Mouse (Mus musculus) neural tube, embryonic 13.5 days (tissue): ENCODE measurements around the gene Ilk. TPM values are rescaled to one million over a fixed set of nuclear protein-coding genes. Genes with fewer than 3 reads are reported as not detected.

Experiments used
- ATAC-seq: fragments of 200-750 bp; cut with Nextera tagmentation; 2 replicates; pipeline ENCODE4 v1.8.0; 2017; ENCODE audit warnings: low read depth, mild to moderate bottlenecking, moderate TSS enrichment, moderate library complexity
- H3K27ac ChIP-seq: fragments of 300-500 bp; sonication (generic); replicated peaks from 2 replicates; pipeline ENCODE4 v1.5.1; 2015; ENCODE audit warnings: moderate library complexity, mild to moderate bottlenecking, inconsistent platforms
- H3K27me3 ChIP-seq: fragments of 300-500 bp; sonication (generic); 2 replicates; pipeline ENCODE4 v1.6.1; 2015; ENCODE audit warnings: mild to moderate bottlenecking, inconsistent platforms
- H3K36me3 ChIP-seq: fragments of 300-500 bp; sonication (generic); 2 replicates; pipeline ENCODE4 v1.6.1; 2015; ENCODE audit warnings: mild to moderate bottlenecking, inconsistent platforms
- H3K4me1 ChIP-seq: fragments of 300-500 bp; sonication (generic); replicated peaks from 2 replicates; pipeline ENCODE4 v1.6.1; 2015; ENCODE audit warnings: inconsistent platforms
- H3K4me2 ChIP-seq: fragments of 300-500 bp; sonication (generic); 2 replicates; pipeline ENCODE4 v1.6.1; 2015; ENCODE audit warnings: inconsistent platforms, mild to moderate bottlenecking, moderate library complexity
- H3K4me3 ChIP-seq: fragments of 300-500 bp; sonication (generic); 2 replicates; pipeline ENCODE4 v1.5.1; 2015; ENCODE audit warnings: mild to moderate bottlenecking, inconsistent platforms
- H3K9ac ChIP-seq: fragments of 300-500 bp; sonication (generic); 2 replicates; pipeline ENCODE4 v1.6.1; 2015; ENCODE audit warnings: moderate library complexity, mild to moderate bottlenecking, inconsistent platforms
- H3K9me3 ChIP-seq: fragments of 300-500 bp; sonication (generic); 2 replicates; pipeline ENCODE4 v1.6.1; 2016; ENCODE audit warnings: inconsistent platforms
- WGBS: fragments of 180-500 bp; shearing (Covaris S2); methylation state at CpG from one replicate; pipeline ENCODE4 v1.1.7; 2015; 5-methylcytosine and 5-hydroxymethylcytosine counted together
- polyA plus RNA-seq: library from polyadenylated mRNA; unstranded; fragments of >200 nt; fragmentation: Nextera tagmentation; extraction: Ambion mirVana; gene quantifications from 2 replicates; pipeline ENCODE4 v1.2.1, GENCODE M21; 2015

Ilk gene
- polyA plus RNA-seq, 1 experiment from 2014 or later: 225 TPM

DNA sequence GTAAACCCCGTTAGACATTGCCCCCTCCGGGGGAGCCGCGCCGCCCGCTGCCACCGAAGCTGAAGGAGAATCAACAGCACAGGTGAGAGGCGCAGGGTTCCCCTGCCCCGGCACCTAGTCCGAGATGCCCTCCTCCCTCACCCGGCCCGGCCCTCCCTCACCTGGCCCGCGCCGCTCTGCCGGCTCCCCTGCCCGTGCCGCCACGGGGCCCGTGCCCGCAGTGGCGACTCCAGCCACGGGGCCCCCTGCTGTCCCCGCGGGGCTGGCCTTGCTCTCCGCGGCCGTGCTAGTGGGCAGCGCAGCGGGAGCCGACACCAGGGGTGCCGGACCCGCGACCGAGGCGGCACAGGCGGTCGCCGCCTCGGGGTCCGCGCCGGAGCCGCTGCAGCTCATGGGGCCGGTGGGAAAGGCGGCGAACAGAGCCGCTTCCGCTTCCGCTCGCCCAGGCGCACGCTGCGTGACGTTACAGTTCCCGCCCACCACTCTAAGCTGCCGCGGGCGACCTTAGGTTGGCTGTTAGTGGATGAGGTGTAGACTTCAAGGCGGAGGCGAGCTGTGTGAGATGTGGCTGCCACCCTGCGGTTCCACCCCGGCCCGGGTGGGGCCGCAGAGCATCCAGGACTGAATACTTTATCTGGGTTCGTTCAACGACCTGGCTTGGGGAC, 7.7 kb downstream of the Ilk start, which contains the start of gene Taf10:
Taf10 (minus strand) TSS at position 436 of the 665 bp plus-strand sequence.
- peak within 1 kb of the TSS; percentile 92 for H3K4me2 ChIP-seq
- peaks cover 17% of the 10 kb centered on the region for H3K4me1 ChIP-seq
- no peaks in the 10 kb centered on the region for H3K9me3 ChIP-seq
- H3K9ac ChIP-seq: peak within 1 kb of the TSS; percentile 95
- H3K27ac ChIP-seq: peak within 1 kb of the TSS; percentile 88
- H3K36me3 ChIP-seq: peaks cover 65% of the 10 kb centered on the region
- no peaks in the 10 kb centered on the region for H3K27me3 ChIP-seq
- WGBS: under 1% methylated on average over 66 of the region's 67 CpGs
- ATAC-seq: peak; percentile 96
- peak within 1 kb of the TSS; percentile 84 for H3K4me3 ChIP-seq

DNA sequence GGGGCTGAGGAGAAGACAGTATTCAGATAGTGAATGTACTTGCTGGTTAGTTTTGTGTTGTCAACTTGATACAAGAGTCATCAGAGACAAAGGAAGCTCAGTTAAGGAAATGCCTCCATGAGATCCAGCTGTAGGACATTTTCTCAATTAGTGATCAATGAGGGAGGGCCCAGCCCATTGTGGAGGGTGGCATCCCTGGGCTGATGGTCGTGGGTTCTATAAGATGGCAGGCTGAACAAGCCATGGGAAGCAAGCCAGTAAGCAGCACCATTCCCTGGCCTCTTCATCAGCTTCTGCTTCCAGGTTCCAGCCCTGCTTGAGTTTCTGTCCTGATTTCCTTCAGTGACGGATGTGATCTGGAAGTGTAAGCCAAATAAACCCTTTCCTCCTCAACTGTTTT, 11.4 kb downstream of the Ilk start:
- Histone ChIP-seq H3K4me2 (no peak overlapping the region), H3K4me1 (peaks cover 33% of the 10 kb centered on the region), H3K27me3 (no peaks in the 10 kb centered on the region), H3K9me3 (no peaks in the 10 kb centered on the region), H3K9ac (no peak overlapping the region), H3K4me3 (no peak overlapping the region), H3K27ac (no peak overlapping the region), H3K36me3 (peaks cover 39% of the 10 kb centered on the region)
- ATAC-seq: no peak
- 87% methylated on average over 2 of the region's 2 CpGs for WGBS

DNA sequence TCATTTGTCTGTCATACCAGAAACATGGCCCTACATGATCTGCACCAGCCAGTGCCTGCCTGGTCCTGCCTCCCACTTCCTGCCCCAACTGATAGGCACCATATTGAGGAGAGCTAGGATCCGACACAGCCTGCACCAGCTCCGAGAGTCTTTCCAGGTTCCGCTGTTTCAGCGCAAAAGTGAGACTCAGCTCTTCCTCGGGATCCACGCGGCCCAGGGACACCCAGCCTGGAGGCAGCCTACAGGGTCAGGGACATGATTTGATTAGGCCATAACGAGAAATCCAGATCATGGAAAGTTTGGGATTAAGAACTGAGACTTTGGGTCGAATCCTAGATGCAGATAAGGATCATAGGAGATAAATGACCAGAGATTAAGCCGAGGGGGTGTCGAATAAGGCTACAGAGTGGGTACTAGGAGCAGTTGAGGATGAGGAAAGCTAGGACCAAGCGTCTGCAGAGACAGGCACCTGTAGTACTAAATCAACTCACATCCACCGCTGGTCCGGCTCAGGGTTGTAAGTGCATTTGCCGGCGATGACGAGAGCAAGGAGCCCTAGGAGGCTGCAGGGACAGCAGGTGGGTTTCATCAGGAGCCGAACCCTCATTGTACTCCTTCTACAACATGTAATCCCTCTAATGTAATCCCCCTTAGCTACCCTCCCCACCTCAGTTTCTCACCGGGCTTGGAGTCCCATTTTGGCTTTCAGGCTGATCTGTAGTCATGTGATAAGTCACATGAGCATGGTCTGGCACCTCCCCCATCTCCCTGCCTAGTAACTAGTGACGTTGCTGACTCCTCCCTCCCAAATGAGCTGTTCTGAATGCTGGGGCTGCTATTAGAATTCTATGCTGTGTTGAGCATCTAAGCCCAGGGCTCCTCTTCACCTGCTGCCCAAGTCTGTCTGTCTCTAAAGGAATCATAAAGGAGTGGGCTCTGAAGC, 15.4 kb downstream of the Ilk start, which contains the start of gene Tpp1:
Tpp1 (minus strand) TSS at position 745 of the 943 bp plus-strand sequence.
- peaks cover 67% of the 10 kb centered on the region for H3K36me3 ChIP-seq
- peak; percentile 92 for ATAC-seq

GRCm38 (mm10) chr7:105752716-105753115, 16.3 kb downstream of the Ilk start:
- H3K36me3 ChIP-seq: peaks cover 69% of the 10 kb centered on the region
- no peak overlapping the region for H3K4me2 ChIP-seq
- WGBS: 95% methylated on average over 2 of the region's 2 CpGs
- no peak overlapping the region for H3K9ac ChIP-seq
- H3K4me3 ChIP-seq: no peak overlapping the region
- no peaks in the 10 kb centered on the region for H3K27me3 ChIP-seq
- peak; percentile 24 for ATAC-seq
- H3K4me1 ChIP-seq: peaks cover 24% of the 10 kb centered on the region
- no peaks in the 10 kb centered on the region for H3K9me3 ChIP-seq
- H3K27ac ChIP-seq: peak overlapping the region; percentile 46; the same call in 1 of the 2 replicates

More for the DNA sequence above, 15.4 kb downstream of the Ilk start, which contains the start of gene Tpp1:
- WGBS: 24% methylated on average over 20 of the region's 20 CpGs
- peak within 1 kb of the TSS; percentile 76 for H3K9ac ChIP-seq
- H3K27ac ChIP-seq: peak within 1 kb of the TSS; percentile 46; the same call in 1 of the 2 replicates
- H3K9me3 ChIP-seq: no peaks in the 10 kb centered on the region
- H3K4me1 ChIP-seq: peaks cover 24% of the 10 kb centered on the region
- peak within 1 kb of the TSS; percentile 63 for H3K4me2 ChIP-seq
- H3K4me3 ChIP-seq: peak within 1 kb of the TSS; percentile 49
- no peaks in the 10 kb centered on the region for H3K27me3 ChIP-seq

GRCm38 (mm10) chr7:105753281-105753680, 16.9 kb downstream of the Ilk start:
- Histone ChIP-seq H3K9ac (no peak overlapping the region), H3K27me3 (no peaks in the 10 kb centered on the region), H3K36me3 (peaks cover 69% of the 10 kb centered on the region), H3K27ac (no peak overlapping the region), H3K4me2 (no peak overlapping the region), H3K9me3 (no peaks in the 10 kb centered on the region), H3K4me3 (no peak overlapping the region), H3K4me1 (peaks cover 24% of the 10 kb centered on the region)
- WGBS: 97% methylated on average over 10 of the region's 10 CpGs
- ATAC-seq: no peak

GRCm38 (mm10) chr7:105761813-105762484, 25.6 kb downstream of the Ilk start:
- H3K4me2 ChIP-seq: no peak overlapping the region

DNA sequence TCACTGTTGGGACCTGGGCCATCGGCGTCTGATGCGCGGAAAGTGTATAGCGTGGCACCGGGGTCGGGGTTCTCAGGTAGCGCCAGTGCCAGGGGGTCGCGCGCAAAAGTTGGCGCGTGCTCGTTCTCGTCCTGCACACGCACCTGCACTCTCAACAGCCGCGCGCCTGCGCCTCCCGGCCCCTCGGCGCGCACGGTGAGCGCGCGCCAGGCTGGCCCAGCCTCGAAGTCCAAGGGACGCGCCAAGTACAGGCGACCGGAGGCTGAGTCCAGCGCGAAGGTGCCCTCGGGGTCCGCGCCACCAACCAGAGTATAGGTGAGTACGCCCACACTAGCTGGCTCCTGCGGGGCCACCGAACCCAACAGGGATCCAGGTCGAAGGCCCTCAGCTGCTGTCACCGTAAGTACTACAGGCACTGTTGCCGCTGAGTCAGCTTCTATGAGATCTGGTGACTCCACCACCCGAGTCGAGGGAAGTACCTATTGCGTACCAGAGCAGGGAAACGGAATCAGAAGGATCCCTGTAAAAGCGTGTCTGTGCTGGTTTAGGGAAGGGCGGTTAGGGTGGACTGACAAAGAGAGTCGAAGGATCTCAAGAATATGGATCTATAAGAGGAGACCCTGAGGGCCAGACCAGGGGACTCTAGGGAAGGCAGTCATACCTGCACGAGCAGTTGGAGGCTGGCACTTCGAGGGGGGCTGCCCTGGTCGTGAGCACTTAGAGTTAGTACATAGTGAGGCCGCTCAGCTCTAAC, 26.3 kb downstream of the Ilk start:
- H3K4me3 ChIP-seq: no peak overlapping the region
- peaks cover 91% of the 10 kb centered on the region for H3K36me3 ChIP-seq
- peaks cover 21% of the 10 kb centered on the region for H3K27me3 ChIP-seq
- H3K9ac ChIP-seq: no peak overlapping the region
- H3K4me1 ChIP-seq: peaks cover 17% of the 10 kb centered on the region
- ATAC-seq: no peak
- H3K9me3 ChIP-seq: no peaks in the 10 kb centered on the region
- 20% methylated on average over 55 of the region's 55 CpGs for WGBS
- no peak overlapping the region for H3K4me2 ChIP-seq
- H3K27ac ChIP-seq: no peak overlapping the region

More at GRCm38 (mm10) chr7:105761813-105762484, 25.6 kb downstream of the Ilk start:
- peaks cover 21% of the 10 kb centered on the region for H3K27me3 ChIP-seq
- H3K9ac ChIP-seq: no peak overlapping the region
- WGBS: 17% methylated on average over 51 of the region's 51 CpGs
- no peak overlapping the region for H3K4me3 ChIP-seq
- peaks cover 92% of the 10 kb centered on the region for H3K36me3 ChIP-seq
- ATAC-seq: no peak
- H3K4me1 ChIP-seq: peaks cover 10% of the 10 kb centered on the region
- no peak overlapping the region for H3K27ac ChIP-seq
- no peaks in the 10 kb centered on the region for H3K9me3 ChIP-seq

DNA sequence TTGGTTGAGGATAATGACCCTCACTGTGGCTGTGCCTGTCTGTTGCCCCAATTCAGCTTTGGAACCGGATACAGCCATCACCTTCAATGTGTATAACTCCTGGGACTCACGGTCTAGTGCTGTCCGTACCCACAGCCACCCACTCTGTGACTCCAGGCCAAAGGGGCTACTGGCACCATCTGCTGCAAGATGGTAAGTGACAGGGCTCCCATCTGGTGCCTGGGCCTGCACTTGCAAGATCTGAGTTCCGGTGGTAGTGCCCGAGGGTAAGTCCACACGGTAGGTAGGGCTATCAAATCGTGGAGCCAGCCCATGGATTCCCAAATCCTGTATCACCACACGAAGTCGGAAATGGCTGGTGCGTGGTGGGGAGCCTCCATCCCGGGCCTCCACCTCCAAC, 27.9 kb downstream of the Ilk start:
- Histone ChIP-seq H3K9ac (no peak overlapping the region), H3K4me1 (peaks cover 34% of the 10 kb centered on the region), H3K36me3 (peaks cover 88% of the 10 kb centered on the region), H3K27ac (no peak overlapping the region), H3K9me3 (no peaks in the 10 kb centered on the region), H3K27me3 (peaks cover 21% of the 10 kb centered on the region), H3K4me3 (no peak overlapping the region), H3K4me2 (no peak overlapping the region)
- no peak for ATAC-seq
- WGBS: 83% methylated on average over 11 of the region's 11 CpGs

DNA sequence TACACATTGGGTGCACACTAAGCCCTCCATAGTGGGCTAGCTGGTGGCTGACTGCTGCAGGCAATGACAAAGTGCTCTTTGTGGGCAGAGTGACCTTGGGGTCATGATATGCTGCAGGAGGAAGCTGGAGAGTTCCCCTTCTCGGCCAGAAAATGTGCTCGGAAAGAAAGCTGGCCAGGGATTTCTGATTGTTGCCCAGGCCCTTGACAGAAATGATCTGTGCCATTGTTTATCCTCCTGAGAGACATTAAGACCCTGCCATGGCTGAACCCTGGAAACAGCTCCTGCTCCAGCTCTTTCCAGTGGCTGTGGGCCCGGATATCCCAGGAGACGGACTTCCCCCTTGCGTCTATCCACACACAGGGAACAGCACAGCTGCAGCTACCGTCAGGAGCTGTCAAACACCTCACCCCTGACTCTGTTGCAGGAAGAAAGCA, 31.4 kb downstream of the Ilk start:
- 0 out of 2 replicates have a peak, but pooled peaks have one; percentile 25 for ATAC-seq
- Histone ChIP-seq H3K4me1 (peaks cover 61% of the 10 kb centered on the region), H3K4me3 (0 out of 2 replicates have a peak overlapping the region, but pooled peaks have one; percentile 3), H3K9ac (peak overlapping the region; percentile 23; the same call in 1 of the 2 replicates), H3K27ac (peak overlapping the region; percentile 59), H3K4me2 (peak overlapping the region; percentile 21), H3K27me3 (peaks cover 21% of the 10 kb centered on the region), H3K9me3 (no peaks in the 10 kb centered on the region), H3K36me3 (peaks cover 94% of the 10 kb centered on the region)
- 14% methylated on average over 6 of the region's 6 CpGs for WGBS

- ATAC-seq: no peak
- H3K27me3 ChIP-seq: peaks cover 1% of the 10 kb centered on the region
- WGBS: 81% methylated on average over 3 of the region's 3 CpGs
- peaks cover 91% of the 10 kb centered on the region for H3K36me3 ChIP-seq
- H3K4me1 ChIP-seq: peaks cover 80% of the 10 kb centered on the region
- H3K4me2 ChIP-seq: no peak overlapping the region
- H3K27ac ChIP-seq: no peak overlapping the region
- no peaks in the 10 kb centered on the region for H3K9me3 ChIP-seq
- no peak overlapping the region for H3K9ac ChIP-seq
- H3K4me3 ChIP-seq: no peak overlapping the region
These were observed 33.6 kb downstream of the Ilk start for GRCm38 (mm10) chr7:105769959-105770358.

DNA sequence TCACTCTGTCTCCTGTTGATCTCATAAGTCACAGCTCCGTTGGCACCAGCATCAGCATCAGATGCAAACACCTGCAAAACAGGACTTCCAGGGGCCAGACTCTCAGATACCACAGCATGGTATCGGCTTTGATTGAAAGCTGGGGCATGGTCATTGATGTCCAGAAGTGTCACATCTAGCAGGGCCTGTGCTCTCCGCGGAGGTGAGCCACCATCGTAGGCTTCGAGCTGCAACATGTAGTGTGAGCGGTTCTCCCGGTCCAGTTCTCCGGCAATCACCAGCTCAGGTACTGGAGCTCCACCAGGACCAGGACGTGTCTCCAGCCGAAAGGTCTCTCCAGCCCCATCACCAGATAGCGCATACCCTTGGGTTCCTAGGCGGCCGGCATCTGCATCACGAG, 35.9 kb downstream of the Ilk start:
- H3K4me2 ChIP-seq: no peak overlapping the region
- ATAC-seq: no peak
- no peaks in the 10 kb centered on the region for H3K9me3 ChIP-seq
- 95% methylated on average over 15 of the region's 15 CpGs for WGBS
- H3K9ac ChIP-seq: no peak overlapping the region
- H3K27ac ChIP-seq: no peak overlapping the region
- H3K27me3 ChIP-seq: no peaks in the 10 kb centered on the region
- H3K4me1 ChIP-seq: peaks cover 90% of the 10 kb centered on the region
- H3K36me3 ChIP-seq: peaks cover 90% of the 10 kb centered on the region
- H3K4me3 ChIP-seq: no peak overlapping the region
